Mouse (Mus musculus) megakaryocyte progenitor cell, adult 5-6 weeks (primary cell): ENCODE measurements at regions not wholly inside any gene's neighbourhood (a gene's known extent, or its start where the extent isn't known, plus 50 kb on each side); places are given as distances from the start of the nearest gene placed in this dataset.

ENCODE experiments used
- ATAC-seq: replicated peaks from 2 replicates; pipeline ENCODE4 v1.8.0; 2016; ENCODE audit warnings: mild to moderate bottlenecking, moderate TSS enrichment, inconsistent platforms; ENCODE audit not compliant: poor library complexity

DNA sequence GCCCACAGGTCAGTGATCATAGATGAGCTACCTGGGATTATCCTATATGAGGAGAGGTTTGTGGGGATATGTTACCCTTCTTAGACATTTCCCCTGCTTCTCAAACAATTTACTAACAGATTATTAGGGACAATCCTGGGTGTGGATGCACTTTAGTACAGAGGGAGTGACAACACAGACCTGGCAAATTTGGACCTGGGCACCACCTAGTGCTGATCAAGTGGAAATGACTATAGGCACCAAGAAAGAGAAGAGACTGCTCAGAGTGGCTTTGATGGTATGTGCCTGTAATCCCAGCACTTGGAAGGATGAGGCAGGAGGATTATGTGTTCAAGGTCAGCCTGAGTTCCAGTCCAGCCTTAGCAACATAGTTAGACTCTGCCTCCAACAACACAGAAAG is 51.1 kb upstream of the Gm815 start:
- ATAC-seq, result 0 out of 2 replicates have a peak, but pooled peaks have one; percentile 39
